Mouse (Mus musculus): ENCODE results near the gene Sgca. TPM values are rescaled to one million over a fixed set of nuclear protein-coding genes. Genes with fewer than 3 reads are reported as not detected.
A peak's percentile ranks its signal among the peaks of the same experiment; 100 is the strongest.

The Sgca gene
- total RNA-seq, 1 experiment from 2014 or later, result not detected

- no peak for ATAC-seq (replicated peaks; ENCODE audit: low read depth, poor library complexity, severe bottlenecking)
Measured at GRCm38 (mm10) chr11:95002705-95003104, 26.6 kb upstream of the Sgca start.

GRCm38 (mm10) chr11:95001584-95002347, 25.6 kb upstream of the Sgca start:
- ATAC-seq (replicated peaks; ENCODE audit: low read depth, poor library complexity, severe bottlenecking), result no peak

GRCm38 (mm10) chr11:95001058-95001457, 24.9 kb upstream of the Sgca start:
- peak; percentile 39 for ATAC-seq (replicated peaks; ENCODE audit: low read depth, poor library complexity, severe bottlenecking)

- peak; percentile 33 for ATAC-seq (replicated peaks; ENCODE audit: low read depth, poor library complexity, severe bottlenecking)
Measured at GRCm38 (mm10) chr11:95000548-95000947, 24.4 kb upstream of the Sgca start.

- ATAC-seq (replicated peaks; ENCODE audit: low read depth, poor library complexity, severe bottlenecking), result no peak
Measured at GRCm38 (mm10) chr11:95000128-95000527, 24.0 kb upstream of the Sgca start.

GRCm38 (mm10) chr11:94998041-94998531, 22.0 kb upstream of the Sgca start:
- no peak for ATAC-seq (replicated peaks; ENCODE audit: low read depth, poor library complexity, severe bottlenecking)

GRCm38 (mm10) chr11:94997596-94997995, 21.5 kb upstream of the Sgca start:
- ATAC-seq (replicated peaks; ENCODE audit: low read depth, poor library complexity, severe bottlenecking), result peak; percentile 62

GRCm38 (mm10) chr11:94996984-94997383, 20.9 kb upstream of the Sgca start:
- ATAC-seq (replicated peaks; ENCODE audit: low read depth, poor library complexity, severe bottlenecking), result no peak

GRCm38 (mm10) chr11:94996101-94996500, 20.0 kb upstream of the Sgca start:
- ATAC-seq (replicated peaks; ENCODE audit: low read depth, poor library complexity, severe bottlenecking), result no peak

GRCm38 (mm10) chr11:94994947-94995772, 19.0 kb upstream of the Sgca start:
- no peak for ATAC-seq (replicated peaks; ENCODE audit: low read depth, poor library complexity, severe bottlenecking)

- ATAC-seq (replicated peaks; ENCODE audit: low read depth, poor library complexity, severe bottlenecking), result no peak
Measured at GRCm38 (mm10) chr11:94994208-94994814, 18.2 kb upstream of the Sgca start.

- peak; percentile 27 for ATAC-seq (replicated peaks; ENCODE audit: low read depth, poor library complexity, severe bottlenecking)
Measured at GRCm38 (mm10) chr11:94992754-94993606, 16.9 kb upstream of the Sgca start.

GRCm38 (mm10) chr11:94992480-94992753, 16.3 kb upstream of the Sgca start:
- no peak for ATAC-seq (replicated peaks; ENCODE audit: low read depth, poor library complexity, severe bottlenecking)

GRCm38 (mm10) chr11:94991641-94992479, 15.7 kb upstream of the Sgca start:
- ATAC-seq (replicated peaks; ENCODE audit: low read depth, poor library complexity, severe bottlenecking), result no peak

- ATAC-seq (replicated peaks; ENCODE audit: low read depth, poor library complexity, severe bottlenecking), result peak; percentile 59
Measured at GRCm38 (mm10) chr11:94990749-94991577, 14.8 kb upstream of the Sgca start, which contains the start of gene Ppp1r9b. TSS of gene Ppp1r9b (plus strand) at chr11:94991035.

GRCm38 (mm10) chr11:94990102-94990748, 14.1 kb upstream of the Sgca start:
- no peak for ATAC-seq (replicated peaks; ENCODE audit: low read depth, poor library complexity, severe bottlenecking)

GRCm38 (mm10) chr11:94989562-94990017, 13.5 kb upstream of the Sgca start:
- ATAC-seq (replicated peaks; ENCODE audit: low read depth, poor library complexity, severe bottlenecking), result peak; percentile 59
